Mouse (Mus musculus): ENCODE results near the gene Zfr2. TPM values are rescaled to one million over a fixed set of nuclear protein-coding genes. Genes with fewer than 3 reads are reported as not detected.

Gene Zfr2
- polyA plus RNA-seq, 2 experiments: 9.7 to 39.7 TPM

- Histone ChIP-seq H3K27me3 (ENCODE audit: control insufficient read depth, insufficient read depth, low read length) (peaks cover 27% of the 10 kb centered on the region), H3K4me2 (replicated peaks; ENCODE audit: low read depth, low read length, severe bottlenecking) (no peak overlapping the region), H3K27ac (replicated peaks; ENCODE audit: low read depth, low read length) (no peak overlapping the region), H3K36me3 (ENCODE audit: control insufficient read depth, insufficient read depth, low read length) (no peaks in the 10 kb centered on the region), H3K9ac (ENCODE audit: low read depth, low read length, severe bottlenecking) (no peak overlapping the region), H3K4me1 (ENCODE audit: control insufficient read depth, insufficient read depth, low read length) (peaks cover 14% of the 10 kb centered on the region), H3K4me3 (replicated peaks; ENCODE audit: low read length) (no peak overlapping the region), H3K9me3 (ENCODE audit: control insufficient read depth, low read length) (no peaks in the 10 kb centered on the region)
- no peak for TF ChIP-seq POLR2A (IDR thresholded peaks at IDR 0.05; ENCODE audit: borderline replicate concordance, extremely low read depth, insufficient read depth, insufficient read length)
- DNase-seq (ENCODE audit: low spot score): peak; percentile 71
- ATAC-seq (ENCODE audit: low FRiP score, low read depth): 0 out of 2 replicates have a peak, but pooled peaks have one; percentile 8
- WGBS: under 1% methylated on average over 7 of the region's 7 CpGs
These were observed 56.3 kb downstream of the Zfr2 start for GRCm38 (mm10) chr10:81289278-81289677.

DNA sequence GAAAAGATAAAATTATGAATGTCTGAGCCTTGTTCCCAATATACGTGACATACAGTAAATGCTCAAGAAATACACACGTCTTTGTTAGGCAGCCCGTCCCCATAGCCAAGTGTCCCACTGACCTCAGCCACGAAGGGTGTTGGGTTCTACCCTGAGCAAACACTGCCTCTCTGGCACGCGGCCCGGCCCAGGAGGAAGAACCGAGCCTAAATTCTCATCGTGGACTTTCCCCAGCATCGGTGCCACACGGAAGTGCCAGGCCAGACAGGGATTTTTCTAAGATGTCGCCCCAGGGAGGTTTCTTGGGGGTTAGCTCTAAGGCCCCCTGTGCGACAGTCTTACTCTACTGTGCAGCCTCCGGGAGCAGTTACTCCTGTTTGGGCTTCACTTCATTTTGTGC lies 56.9 kb downstream of the Zfr2 start:
- H3K36me3 ChIP-seq (ENCODE audit: control insufficient read depth, insufficient read depth, low read length): no peaks in the 10 kb centered on the region
- peaks cover 19% of the 10 kb centered on the region for H3K4me1 ChIP-seq (ENCODE audit: control insufficient read depth, insufficient read depth, low read length)
- TF ChIP-seq POLR2A (IDR thresholded peaks at IDR 0.05; ENCODE audit: borderline replicate concordance, extremely low read depth, insufficient read depth, insufficient read length): no peak
- H3K9ac ChIP-seq (ENCODE audit: low read depth, low read length, severe bottlenecking): no peak overlapping the region
- no peak overlapping the region for H3K27ac ChIP-seq (replicated peaks; ENCODE audit: low read depth, low read length)
- no peak overlapping the region for H3K4me3 ChIP-seq (replicated peaks; ENCODE audit: low read length)
- WGBS: 61% methylated on average over 14 of the region's 14 CpGs
- ATAC-seq (ENCODE audit: low FRiP score, low read depth) (no peak), DNase-seq (ENCODE audit: low spot score) (no peak)
- peaks cover 22% of the 10 kb centered on the region for H3K27me3 ChIP-seq (ENCODE audit: control insufficient read depth, insufficient read depth, low read length)
- H3K9me3 ChIP-seq (ENCODE audit: control insufficient read depth, low read length): no peaks in the 10 kb centered on the region
- no peak overlapping the region for H3K4me2 ChIP-seq (replicated peaks; ENCODE audit: low read depth, low read length, severe bottlenecking)

- Histone ChIP-seq H3K4me2 (replicated peaks; ENCODE audit: low read depth, low read length, severe bottlenecking) (0 out of 2 replicates have a peak overlapping the region, but pooled peaks have one; percentile 0), H3K27ac (replicated peaks; ENCODE audit: low read depth, low read length) (no peak overlapping the region), H3K9me3 (ENCODE audit: control insufficient read depth, low read length) (no peaks in the 10 kb centered on the region), H3K4me3 (replicated peaks; ENCODE audit: low read length) (peak overlapping the region; percentile 1; the same call in 1 of the 2 replicates), H3K9ac (ENCODE audit: low read depth, low read length, severe bottlenecking) (no peak overlapping the region), H3K36me3 (ENCODE audit: control insufficient read depth, insufficient read depth, low read length) (no peaks in the 10 kb centered on the region), H3K4me1 (ENCODE audit: control insufficient read depth, insufficient read depth, low read length) (peaks cover 18% of the 10 kb centered on the region), H3K27me3 (ENCODE audit: control insufficient read depth, insufficient read depth, low read length) (peaks cover 13% of the 10 kb centered on the region; the same call in 1 of the 2 replicates)
- DNase-seq (ENCODE audit: low spot score): no peak
- TF ChIP-seq POLR2A (IDR thresholded peaks at IDR 0.05; ENCODE audit: borderline replicate concordance, extremely low read depth, insufficient read depth, insufficient read length): no peak
- ATAC-seq (ENCODE audit: low FRiP score, low read depth): no peak
- 15% methylated on average over 24 of the region's 24 CpGs for WGBS
These were observed 57.9 kb downstream of the Zfr2 start for GRCm38 (mm10) chr10:81290698-81291460.

- Histone ChIP-seq H3K4me3 (replicated peaks; ENCODE audit: low read length) (peak within 1 kb of the TSS; percentile 2; the same call in 1 of the 2 replicates), H3K4me2 (replicated peaks; ENCODE audit: low read depth, low read length, severe bottlenecking) (peak within 1 kb of the TSS; percentile 96; the same call in 1 of the 2 replicates), H3K36me3 (ENCODE audit: control insufficient read depth, insufficient read depth, low read length) (no peaks in the 10 kb centered on the region), H3K9me3 (ENCODE audit: control insufficient read depth, low read length) (no peaks in the 10 kb centered on the region), H3K27me3 (ENCODE audit: control insufficient read depth, insufficient read depth, low read length) (peaks cover 13% of the 10 kb centered on the region; the same call in 1 of the 2 replicates), H3K4me1 (ENCODE audit: control insufficient read depth, insufficient read depth, low read length) (peaks cover 14% of the 10 kb centered on the region), H3K9ac (ENCODE audit: low read depth, low read length, severe bottlenecking) (no peak within 1 kb of the TSS), H3K27ac (replicated peaks; ENCODE audit: low read depth, low read length) (no peak within 1 kb of the TSS)
- no peak for TF ChIP-seq POLR2A (IDR thresholded peaks at IDR 0.05; ENCODE audit: borderline replicate concordance, extremely low read depth, insufficient read depth, insufficient read length)
- no peak for ATAC-seq (ENCODE audit: low FRiP score, low read depth)
- 71% methylated on average over 9 of the region's 9 CpGs for WGBS
- no peak for DNase-seq (ENCODE audit: low spot score)
These were observed 58.7 kb downstream of the Zfr2 start, which contains the start of gene Tjp3 for GRCm38 (mm10) chr10:81291511-81292104. TSS of gene Tjp3 (minus strand) at chr10:81291581.

- Histone ChIP-seq H3K4me3 (replicated peaks; ENCODE audit: low read length) (peak within 1 kb of the TSS; percentile 81), H3K27me3 (ENCODE audit: control insufficient read depth, insufficient read depth, low read length) (peaks cover 13% of the 10 kb centered on the region; the same call in 1 of the 2 replicates), H3K4me1 (ENCODE audit: control insufficient read depth, insufficient read depth, low read length) (peaks cover 14% of the 10 kb centered on the region), H3K9ac (ENCODE audit: low read depth, low read length, severe bottlenecking) (peak within 1 kb of the TSS; percentile 77), H3K4me2 (replicated peaks; ENCODE audit: low read depth, low read length, severe bottlenecking) (peak within 1 kb of the TSS; percentile 96), H3K27ac (replicated peaks; ENCODE audit: low read depth, low read length) (peak within 1 kb of the TSS; percentile 83), H3K9me3 (ENCODE audit: control insufficient read depth, low read length) (no peaks in the 10 kb centered on the region), H3K36me3 (ENCODE audit: control insufficient read depth, insufficient read depth, low read length) (no peaks in the 10 kb centered on the region)
- TF ChIP-seq POLR2A (IDR thresholded peaks at IDR 0.05; ENCODE audit: borderline replicate concordance, extremely low read depth, insufficient read depth, insufficient read length): peak; percentile 73; the same call in 1 of the 2 replicates
- ATAC-seq (ENCODE audit: low FRiP score, low read depth) (peak; percentile 96), DNase-seq (ENCODE audit: low spot score) (peak; percentile 98)
- under 1% methylated on average over 59 of the region's 80 CpGs for WGBS
These were observed 59.8 kb downstream of the Zfr2 start, which contains the start of gene Pip5k1c for GRCm38 (mm10) chr10:81292554-81293333. TSS of gene Pip5k1c (plus strand) at chr10:81292963.
